Mouse (Mus musculus) kidney, adult 2 months (tissue): Measurements from ENCODE around the gene Abcg1.

Experiments used
- CTCF ChIP-seq: fragments of 200-500 bp; conservative IDR thresholded peaks from 2 replicates; pipeline ENCODE4 v1.5.1; 2011; ENCODE audit warnings: low read depth, mild to moderate bottlenecking, control low read depth, low read length, moderate library complexity, mixed read lengths; ENCODE audit not compliant: insufficient read depth, insufficient read length
- POLR2A ChIP-seq: fragments of 200-500 bp; IDR thresholded peaks from one replicate; pipeline ENCODE4 v1.6.1; 2011; ENCODE audit warnings: low read depth, low read length, control low read depth

GRCm38 (mm10) chr17:31070403-31071185 is 13.1 kb downstream of the Abcg1 start:
- TF ChIP-seq CTCF (no peak), POLR2A (no peak)
